Comparison of ENCODE assay signal across 16 mouse cellular contexts in genomic region chr7:112159835-112160234, GRCm38 (mm10). TPM values are rescaled to one million over a fixed set of nuclear protein-coding genes. Genes with fewer than 3 reads are reported as not detected.
DNase-seq lines count a peak whose midpoint lies in the region; ATAC-seq and TF ChIP-seq lines count a peak whose summit lies in the region.
"Had no signal": no experiment of that assay in that cellular context is flagged by ENCODE, and none has a peak within 500 bp of the region (broad histone marks: within the 10 kb centered on the region; RNA-seq: fewer than 3 reads in every experiment).

No protein-coding gene starts in this region.

- H3K4me3 ChIP-seq in forebrain, postnatal 0 days (ENCODE audit: low read depth, low read length): no peak overlapping the region
- no peak overlapping the region for H3K4me3 ChIP-seq in forebrain, embryonic 10.5 days
- H3K4me3 ChIP-seq in liver, embryonic 14.5 days (ENCODE audit: insufficient read depth in 1 of 2, low read depth in 2 of 2, low read length in 2 of 2): no peak overlapping the region
- H3K4me3 ChIP-seq in liver, embryonic 11.5 days (ENCODE audit: low read depth, low read length): no peak overlapping the region
- H3K4me3 ChIP-seq in kidney, embryonic 14.5 days (ENCODE audit: low read length): no peak overlapping the region

- H3K27ac ChIP-seq in forebrain, postnatal 0 days (ENCODE audit: low read depth, low read length): no peak overlapping the region
- H3K27ac ChIP-seq in forebrain, embryonic 10.5 days: no peak overlapping the region
- H3K27ac ChIP-seq in liver, embryonic 14.5 days: no peak overlapping the region
- no peak overlapping the region for H3K27ac ChIP-seq in liver, embryonic 11.5 days (ENCODE audit: low read depth, low read length)
- no peak overlapping the region for H3K27ac ChIP-seq in kidney, embryonic 14.5 days (ENCODE audit: low read depth, low read length)
- H3K27ac ChIP-seq: forebrain, embryonic 12.5 days had no signal

- no peak overlapping the region for H3K9ac ChIP-seq in forebrain, postnatal 0 days
- no peak overlapping the region for H3K9ac ChIP-seq in liver, embryonic 14.5 days (replicated peaks)
- H3K9ac ChIP-seq in liver, embryonic 11.5 days (ENCODE audit: low read depth, low read length): no peak overlapping the region
- H3K9ac ChIP-seq in kidney, embryonic 14.5 days (ENCODE audit: low read depth, low read length): no peak overlapping the region
- H3K9ac ChIP-seq: forebrain, embryonic 12.5 days had no signal

- H3K9me3 ChIP-seq in forebrain, postnatal 0 days (ENCODE audit: low read length): no peaks in the 10 kb centered on the region
- no peaks in the 10 kb centered on the region for H3K9me3 ChIP-seq in forebrain, embryonic 10.5 days
- no peaks in the 10 kb centered on the region for H3K9me3 ChIP-seq in liver, embryonic 14.5 days (ENCODE audit: control insufficient read depth, low read length)
- H3K9me3 ChIP-seq in liver, embryonic 11.5 days (ENCODE audit: control insufficient read depth, low read length): no peaks in the 10 kb centered on the region
- H3K9me3 ChIP-seq in kidney, embryonic 14.5 days (ENCODE audit: control insufficient read depth, low read length): no peaks in the 10 kb centered on the region
- H3K9me3 ChIP-seq: forebrain, embryonic 12.5 days had no signal

- no peak for ATAC-seq in forebrain, postnatal 0 days
- ATAC-seq in liver, embryonic 14.5 days (ENCODE audit: insufficient read depth): no peak
- ATAC-seq in liver, embryonic 11.5 days (replicated peaks; ENCODE audit: low FRiP score): no peak
- ATAC-seq in kidney, embryonic 14.5 days (ENCODE audit: low FRiP score, low TSS enrichment): no peak
- ATAC-seq: Patski had no signal

- no peaks in the 10 kb centered on the region for H3K27me3 ChIP-seq in forebrain, postnatal 0 days (ENCODE audit: insufficient read depth, low read length)
- peaks cover 50% of the 10 kb centered on the region for H3K27me3 ChIP-seq in forebrain, embryonic 10.5 days (ENCODE audit: poor library complexity, severe bottlenecking)
- H3K27me3 ChIP-seq in liver, embryonic 14.5 days (ENCODE audit: control insufficient read depth, insufficient read depth, low read length): peaks cover 14% of the 10 kb centered on the region
- H3K27me3 ChIP-seq in liver, embryonic 11.5 days (replicated peaks; ENCODE audit: control insufficient read depth, insufficient read depth, low read length): peaks cover 21% of the 10 kb centered on the region
- no peaks in the 10 kb centered on the region for H3K27me3 ChIP-seq in kidney, embryonic 14.5 days (ENCODE audit: control insufficient read depth, insufficient read depth, low read length)
- H3K27me3 ChIP-seq: Patski had no signal

- peaks cover 3% of the 10 kb centered on the region; the same call in 1 of the 2 replicates for H3K4me1 ChIP-seq in forebrain, postnatal 0 days (ENCODE audit: insufficient read depth)
- peaks cover 47% of the 10 kb centered on the region for H3K4me1 ChIP-seq in forebrain, embryonic 10.5 days
- H3K4me1 ChIP-seq in liver, embryonic 14.5 days (replicated peaks; ENCODE audit: control insufficient read depth in 2 of 2, insufficient read depth in 2 of 2, low read length in 1 of 2): peaks cover 0 to 2% of the 10 kb centered on the region in 2 experiments; a peak in 1 of 4 replicates
- no peaks in the 10 kb centered on the region for H3K4me1 ChIP-seq in liver, embryonic 11.5 days (replicated peaks; ENCODE audit: control insufficient read depth, insufficient read depth, low read length)
- peaks cover 19% of the 10 kb centered on the region for H3K4me1 ChIP-seq in kidney, embryonic 14.5 days (ENCODE audit: control insufficient read depth, insufficient read depth, low read length)

- WGBS in forebrain, postnatal 0 days: 37% methylated on average over 5 of the region's 6 CpGs
- WGBS in forebrain, embryonic 10.5 days: 28% methylated on average over 5 of the region's 6 CpGs
- WGBS in liver, embryonic 14.5 days (ENCODE audit: insufficient replicate concordance): 24% methylated on average over 5 of the region's 6 CpGs
- WGBS in liver, embryonic 11.5 days: 34% methylated on average over 5 of the region's 6 CpGs
- WGBS in kidney, embryonic 14.5 days: 42% methylated on average over 5 of the region's 6 CpGs

- TF ChIP-seq CTCF in forebrain, postnatal 0 days (IDR thresholded peaks at IDR 0.05; ENCODE audit: low read depth): peak; percentile 49
- 0 out of 2 replicates have a peak, but pooled peaks have one; percentile 13 for TF ChIP-seq CTCF in liver, embryonic 14.5 days (IDR thresholded peaks at IDR 0.05; ENCODE audit: low read depth)

- no peaks in the 10 kb centered on the region for H3K36me3 ChIP-seq in forebrain, postnatal 0 days (ENCODE audit: insufficient read depth)
- H3K36me3 ChIP-seq in forebrain, embryonic 10.5 days (replicated peaks): no peaks in the 10 kb centered on the region
- no peaks in the 10 kb centered on the region for H3K36me3 ChIP-seq in liver, embryonic 14.5 days (replicated peaks; ENCODE audit: control insufficient read depth, insufficient read depth, low read depth)
- no peaks in the 10 kb centered on the region for H3K36me3 ChIP-seq in liver, embryonic 11.5 days (ENCODE audit: control insufficient read depth, insufficient read depth, low read length)
- no peaks in the 10 kb centered on the region for H3K36me3 ChIP-seq in kidney, embryonic 14.5 days (ENCODE audit: control insufficient read depth, insufficient read depth, low read length)
- H3K36me3 ChIP-seq: forebrain, embryonic 12.5 days had no signal

- no peak for TF ChIP-seq EP300 in liver, embryonic 14.5 days (IDR thresholded peaks at IDR 0.05; ENCODE audit: low read depth)

- no peak overlapping the region for H3K4me2 ChIP-seq in forebrain, postnatal 0 days (ENCODE audit: low read depth)
- no peak overlapping the region for H3K4me2 ChIP-seq in liver, embryonic 14.5 days (ENCODE audit: low read depth)
- H3K4me2 ChIP-seq in liver, embryonic 11.5 days: no peak overlapping the region
- H3K4me2 ChIP-seq in kidney, embryonic 14.5 days (replicated peaks; ENCODE audit: low read depth, low read length): no peak overlapping the region

- DNase-seq in forebrain, postnatal 0 days: no peak
- DNase-seq in forebrain, embryonic 10.5 days (ENCODE audit: extremely low spot score, low spot score): no peak
- no peak for DNase-seq in liver, embryonic 14.5 days (ENCODE audit: low read depth in 3 of 3, low spot score in 3 of 3)
- no peak for DNase-seq in liver, embryonic 11.5 days (ENCODE audit: low spot score)
- DNase-seq in MN1 (ENCODE audit: low spot score): peak; percentile 44
- DNase-seq in embryo, embryonic 11 days: peak; percentile 46
- no peak for DNase-seq in thymus, postnatal 14 days
- DNase-seq: cerebellum, adult 11 months; cerebellum, postnatal 25 days; kidney, postnatal 10 days; lung, adult 2 months; spleen, adult 18-20 months; thymus, adult 2 months had no signal

RNA-seq across cellular contexts. Expression of gene Dkk3, which starts 1.0 kb away (rescaled TPM):
- total RNA-seq in forebrain, postnatal 0 days (2014; rRNA removed): 50.8 and 53.8 TPM in 2 replicates
- polyA plus RNA-seq in forebrain, postnatal 0 days (2015; fragmentation: Nextera tagmentation; extraction: Ambion mirVana): 48.1 and 49.9 TPM in 2 replicates
- 14.3 and 15.0 TPM in 2 replicates for polyA plus RNA-seq in forebrain, embryonic 10.5 days (2016; fragmentation: Nextera tagmentation; extraction: Ambion mirVana)
- 1.1 and 1.5 TPM in 2 replicates for polyA plus RNA-seq in liver, embryonic 14.5 days (2012; rRNA removed)
- polyA plus RNA-seq in liver, embryonic 14.5 days (2014; fragmentation: Nextera tagmentation; extraction: Ambion mirVana): 2.3 and 2.4 TPM in 2 replicates
- 11.0 and 12.0 TPM in 2 replicates for polyA plus RNA-seq in liver, embryonic 11.5 days (2014; fragmentation: Nextera tagmentation; extraction: Ambion mirVana)
- 9.3 and 14.9 TPM in 2 replicates for polyA plus RNA-seq in kidney, embryonic 14.5 days (2014; fragmentation: Nextera tagmentation; extraction: Ambion mirVana)

Comparison
In these comparisons a context has a peak if more than half of its experiments do, and no peak if none do; other contexts are left out.
1. DNase-seq: peak in MN1 (single experiment) and embryo, embryonic 11 days (single experiment); none in forebrain, postnatal 0 days (single experiment), forebrain, embryonic 10.5 days (single experiment), liver, embryonic 14.5 days (0 of 3), liver, embryonic 11.5 days (single experiment) and thymus, postnatal 14 days (single experiment).